Mouse (Mus musculus): Measurements from ENCODE around the gene Toporsl. TPM values are rescaled to one million over a fixed set of nuclear protein-coding genes. Genes with fewer than 3 reads are reported as not detected.

The Toporsl gene
- total and polyA plus RNA-seq, 3 experiments, result 0.85 to 2.6 (median 2.4) TPM

Other genes with a start within 250 kb of the Toporsl start
- 59.8 and 60.3 TPM in 2 replicates for gene Smc2, start 157.0 kb upstream of the Toporsl start, total RNA-seq (2012; rRNA removed)
- gene Smc2, start 157.0 kb upstream of the Toporsl start, total RNA-seq (2014; rRNA removed), result 79.7 and 93.0 TPM in 2 replicates
- 69.4 and 71.0 TPM in 2 replicates for gene Smc2, start 157.0 kb upstream of the Toporsl start, polyA plus RNA-seq (2012; ENCODE audit: insufficient read length, low read depth)
- 1.2 and 2.4 TPM in 2 replicates for gene Vma21-ps, start 99.0 kb upstream of the Toporsl start, total RNA-seq (2012; rRNA removed)
- gene Vma21-ps, start 99.0 kb upstream of the Toporsl start, total RNA-seq (2014; rRNA removed), result 3.6 TPM in 1 of 2 replicates, not detected in the other
- not detected in 2 replicates for gene Vma21-ps, start 99.0 kb upstream of the Toporsl start, polyA plus RNA-seq (2012; ENCODE audit: insufficient read length, low read depth)
- gene Olfr275, start 218.3 kb downstream of the Toporsl start, total RNA-seq (2012; rRNA removed), result not detected in 2 replicates
- gene Olfr275, start 218.3 kb downstream of the Toporsl start, total RNA-seq (2014; rRNA removed), result not detected in 2 replicates
- gene Olfr275, start 218.3 kb downstream of the Toporsl start, polyA plus RNA-seq (2012; ENCODE audit: insufficient read length, low read depth), result not detected in 2 replicates

All from CH12.LX (cell line).